Mouse (Mus musculus) embryo, embryonic 10.5 days (tissue): ENCODE measurements around the gene Ifit1bl1.
A peak's percentile ranks its signal among the peaks of the same experiment; 100 is the strongest.
"Not testable (repeated sequence)": the region's sequence is repeated elsewhere in the genome, so short reads cannot be mapped to it uniquely, and the experiment has no call there.

Experiments used
- DNase-seq: peaks from one replicate; pipeline ENCODE4 v3.0.0-alpha.2; 2015; ENCODE audit warnings: low spot score

Ifit1bl1 gene

GRCm38 (mm10) chr19:34588959-34589358 is 12.8 kb downstream of the Ifit1bl1 start:
- DNase-seq: no peak

- not testable (repeated sequence) for DNase-seq
Measured at GRCm38 (mm10) chr19:34587898-34588692, 13.7 kb downstream of the Ifit1bl1 start.

GRCm38 (mm10) chr19:34585740-34586458 is 15.9 kb downstream of the Ifit1bl1 start:
- DNase-seq: not testable (repeated sequence)

- not testable (repeated sequence) for DNase-seq
Measured at GRCm38 (mm10) chr19:34583126-34583766, 18.5 kb downstream of the Ifit1bl1 start, which contains the start of gene Ifit3. Gene Ifit3 (plus strand): TSS chr19:34583531.

GRCm38 (mm10) chr19:34582696-34583095 is 19.1 kb downstream of the Ifit1bl1 start:
- not testable (repeated sequence) for DNase-seq

- DNase-seq: no peak
Measured at GRCm38 (mm10) chr19:34577121-34577520, 24.6 kb downstream of the Ifit1bl1 start.

GRCm38 (mm10) chr19:34573650-34574049 is 28.1 kb downstream of the Ifit1bl1 start:
- no peak for DNase-seq

- DNase-seq: no peak
Measured at GRCm38 (mm10) chr19:34571080-34571479, 30.7 kb downstream of the Ifit1bl1 start.

GRCm38 (mm10) chr19:34569896-34570476 is 31.8 kb downstream of the Ifit1bl1 start:
- no peak for DNase-seq

GRCm38 (mm10) chr19:34568988-34569895 is 32.5 kb downstream of the Ifit1bl1 start:
- DNase-seq: no peak

- DNase-seq: no peak
Measured at GRCm38 (mm10) chr19:34566178-34566784, 35.5 kb downstream of the Ifit1bl1 start.

GRCm38 (mm10) chr19:34562556-34562955 is 39.2 kb downstream of the Ifit1bl1 start:
- DNase-seq: no peak

- no peak for DNase-seq
Measured at GRCm38 (mm10) chr19:34556621-34557020, 45.1 kb downstream of the Ifit1bl1 start.

GRCm38 (mm10) chr19:34554061-34554460 is 47.7 kb downstream of the Ifit1bl1 start:
- no peak for DNase-seq

GRCm38 (mm10) chr19:34553522-34553921 is 48.2 kb downstream of the Ifit1bl1 start:
- DNase-seq: no peak

- DNase-seq: no peak
Measured at GRCm38 (mm10) chr19:34553021-34553420, 48.7 kb downstream of the Ifit1bl1 start.

- DNase-seq: no peak
Measured at GRCm38 (mm10) chr19:34551981-34552380, 49.8 kb downstream of the Ifit1bl1 start.

- peak; percentile 85 for DNase-seq
Measured at GRCm38 (mm10) chr19:34550534-34551223, 51.1 kb downstream of the Ifit1bl1 start, which contains the start of gene Ifit2. Gene Ifit2 (plus strand): TSS chr19:34550694.

GRCm38 (mm10) chr19:34550205-34550533 is 51.6 kb downstream of the Ifit1bl1 start:
- DNase-seq: no peak

GRCm38 (mm10) chr19:34547976-34548375 is 53.8 kb downstream of the Ifit1bl1 start:
- peak; percentile 85 for DNase-seq
